Mouse (Mus musculus): ENCODE measurements around the gene 6430571L13Rik.
"Not testable (repeated sequence)": the region's sequence is repeated elsewhere in the genome, so short reads cannot be mapped to it uniquely, and the experiment has no call there.

The 6430571L13Rik gene

GRCm38 (mm10) chr9:107340267-107340859 lies at the start of gene 6430571L13Rik:
Gene 6430571L13Rik (plus strand): TSS chr9:107340602.
- peak; percentile 95 for DNase-seq (ENCODE audit: low read depth, low spot score)

DNA sequence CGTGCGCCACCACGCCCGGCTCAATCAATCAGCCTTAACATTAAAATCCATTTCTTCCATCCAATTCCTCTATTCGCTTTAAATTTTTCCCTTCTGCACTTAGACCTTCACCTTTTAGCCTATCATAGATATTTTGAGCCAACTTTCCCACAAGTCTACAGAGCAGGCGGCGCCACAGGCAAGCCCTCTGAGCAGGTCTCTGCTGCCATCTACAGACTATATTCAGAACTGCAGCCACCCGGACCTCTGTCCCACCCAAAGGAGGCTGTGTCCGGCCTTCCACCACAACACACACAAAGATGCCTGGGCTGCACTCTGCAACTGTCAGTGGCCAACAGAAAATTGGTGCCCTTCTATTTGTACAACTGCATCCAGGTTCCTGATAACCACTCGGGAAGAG lies 49.5 kb upstream of the 6430571L13Rik start:
- DNase-seq (ENCODE audit: low read depth, low spot score) = peak; percentile 61

DNA sequence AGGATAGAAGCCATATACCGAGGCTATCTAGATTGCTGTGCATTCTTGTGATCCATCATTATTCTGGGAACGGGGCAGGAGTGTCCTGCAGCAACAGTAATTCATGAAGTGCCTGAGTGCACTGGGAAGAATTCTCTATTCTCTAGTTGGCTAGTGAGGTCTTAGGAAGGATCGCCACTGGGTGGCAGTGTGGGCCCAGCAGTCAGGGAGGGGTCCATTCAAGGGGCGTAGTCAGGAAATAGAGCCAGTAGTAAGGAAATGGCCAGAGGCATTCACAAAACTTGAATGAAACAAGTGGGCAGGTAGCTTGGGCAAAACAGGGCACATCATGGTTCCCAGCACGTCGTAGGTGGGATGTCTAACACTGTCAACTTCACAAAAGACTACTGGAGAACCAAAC lies 46.2 kb upstream of the 6430571L13Rik start:
- DNase-seq (ENCODE audit: low read depth, low spot score) = peak; percentile 58

DNA sequence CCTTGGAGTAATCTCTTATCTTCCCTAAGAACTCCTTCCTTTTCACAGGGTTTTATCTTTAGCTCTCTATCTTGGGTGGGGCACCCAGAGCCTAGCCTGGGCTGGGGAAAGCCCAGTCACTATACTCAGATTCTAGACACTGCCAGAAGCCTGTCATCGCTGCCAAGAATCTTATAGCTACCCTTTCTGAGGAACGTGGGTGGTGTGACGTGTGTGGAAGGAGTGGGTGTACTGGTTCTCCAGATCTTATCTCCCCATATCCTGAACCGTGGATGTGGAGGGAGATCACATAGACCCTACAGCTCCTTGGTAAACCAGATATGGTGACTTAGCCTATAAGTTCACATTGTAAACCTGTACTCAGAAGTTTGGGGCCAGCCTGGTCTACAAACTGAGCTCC lies 44.8 kb upstream of the 6430571L13Rik start:
- no peak for DNase-seq (ENCODE audit: low read depth, low spot score)

GRCm38 (mm10) chr9:107296016-107296040 lies 44.6 kb upstream of the 6430571L13Rik start, which contains the start of gene Cish:
Gene Cish (plus strand): TSS chr9:107296026.
- no peak for DNase-seq (ENCODE audit: low read depth, low spot score)

GRCm38 (mm10) chr9:107296041-107296440 lies 44.4 kb upstream of the 6430571L13Rik start:
- DNase-seq (ENCODE audit: low read depth, low spot score) = no peak

GRCm38 (mm10) chr9:107296501-107296965 lies 43.9 kb upstream of the 6430571L13Rik start:
- DNase-seq (ENCODE audit: low read depth, low spot score) = peak; percentile 84

DNA sequence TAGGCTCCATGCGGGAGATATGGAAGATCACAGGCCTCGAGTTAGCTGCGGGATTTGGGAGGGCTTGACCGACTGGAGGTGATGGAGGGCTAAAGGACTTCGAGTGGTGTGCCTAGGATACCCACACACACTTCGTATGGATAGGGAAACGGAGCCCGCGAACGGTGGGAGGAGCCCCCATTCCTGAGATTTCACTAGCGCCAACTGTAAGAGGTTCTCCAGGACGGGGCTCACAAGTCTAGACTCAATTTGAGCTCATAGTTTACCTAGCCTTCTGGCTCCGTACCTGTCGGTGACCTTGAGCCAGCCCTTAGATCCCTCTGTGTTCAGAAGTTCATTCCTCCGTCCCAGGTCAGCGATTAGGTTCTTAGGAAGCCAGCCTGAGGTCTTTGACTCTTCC lies 43.3 kb upstream of the 6430571L13Rik start:
- no peak for DNase-seq (ENCODE audit: low read depth, low spot score)

DNA sequence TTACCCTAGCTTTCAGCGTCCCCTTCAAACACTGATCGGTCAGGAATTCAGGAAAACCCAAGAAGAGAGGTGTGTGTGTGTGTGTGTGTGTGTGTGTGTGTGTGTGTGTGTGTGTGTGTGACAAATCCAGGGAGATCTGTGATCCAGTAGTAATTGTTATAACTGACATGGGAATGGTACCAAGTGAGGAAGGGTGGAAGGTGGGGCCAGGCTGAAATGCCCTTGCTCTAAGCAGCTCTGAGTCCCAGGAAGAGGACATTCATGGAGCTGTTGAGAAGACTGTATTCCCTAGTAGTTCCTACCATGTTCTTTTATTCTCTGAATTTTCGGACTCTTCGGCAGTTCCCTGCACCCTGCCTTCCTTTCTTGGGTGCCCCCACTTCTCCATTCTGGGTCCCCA lies 42.7 kb upstream of the 6430571L13Rik start:
- no peak for DNase-seq (ENCODE audit: low read depth, low spot score)

- DNase-seq (ENCODE audit: low read depth, low spot score) = no peak
Measured at GRCm38 (mm10) chr9:107298059-107298780, 42.2 kb upstream of the 6430571L13Rik start.

DNA sequence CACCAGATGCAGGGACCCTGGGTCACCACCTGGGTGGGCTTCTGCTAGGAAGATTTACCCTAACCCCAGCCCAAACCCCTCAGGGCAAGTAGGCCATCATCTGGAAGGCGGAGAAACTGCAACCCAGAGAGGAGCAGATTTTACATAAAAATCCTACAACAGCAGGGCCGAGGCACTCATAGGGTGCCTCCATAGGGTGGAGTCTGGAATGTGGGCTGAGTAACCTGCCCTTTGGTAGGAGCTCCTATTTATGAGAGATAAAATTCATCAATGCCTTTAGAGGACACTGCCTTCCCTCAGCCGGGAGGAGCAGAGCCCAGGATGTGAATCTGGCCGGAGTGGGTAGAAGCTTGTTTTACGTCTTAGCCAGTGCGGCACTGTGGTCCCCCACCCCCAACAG lies 41.5 kb upstream of the 6430571L13Rik start:
- DNase-seq (ENCODE audit: low read depth, low spot score) = no peak

DNA sequence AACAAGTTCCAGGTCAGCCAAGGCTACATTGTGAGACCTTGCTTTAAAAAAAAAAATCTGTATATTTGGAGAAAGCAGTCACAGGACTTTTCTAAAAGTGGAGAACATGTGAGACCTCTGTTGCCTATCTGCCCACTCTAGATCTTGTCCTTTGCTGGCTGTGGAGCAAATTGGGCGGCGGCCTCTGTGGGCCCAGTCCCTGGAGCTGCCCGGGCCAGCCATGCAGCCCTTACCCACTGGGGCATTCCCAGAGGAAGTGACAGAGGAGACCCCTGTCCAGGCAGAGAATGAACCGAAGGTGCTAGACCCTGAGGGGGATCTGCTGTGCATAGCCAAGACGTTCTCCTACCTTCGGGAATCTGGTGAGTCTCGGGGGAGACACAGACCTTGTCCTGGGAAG lies 40.6 kb upstream of the 6430571L13Rik start:
- DNase-seq (ENCODE audit: low read depth, low spot score) = no peak

DNA sequence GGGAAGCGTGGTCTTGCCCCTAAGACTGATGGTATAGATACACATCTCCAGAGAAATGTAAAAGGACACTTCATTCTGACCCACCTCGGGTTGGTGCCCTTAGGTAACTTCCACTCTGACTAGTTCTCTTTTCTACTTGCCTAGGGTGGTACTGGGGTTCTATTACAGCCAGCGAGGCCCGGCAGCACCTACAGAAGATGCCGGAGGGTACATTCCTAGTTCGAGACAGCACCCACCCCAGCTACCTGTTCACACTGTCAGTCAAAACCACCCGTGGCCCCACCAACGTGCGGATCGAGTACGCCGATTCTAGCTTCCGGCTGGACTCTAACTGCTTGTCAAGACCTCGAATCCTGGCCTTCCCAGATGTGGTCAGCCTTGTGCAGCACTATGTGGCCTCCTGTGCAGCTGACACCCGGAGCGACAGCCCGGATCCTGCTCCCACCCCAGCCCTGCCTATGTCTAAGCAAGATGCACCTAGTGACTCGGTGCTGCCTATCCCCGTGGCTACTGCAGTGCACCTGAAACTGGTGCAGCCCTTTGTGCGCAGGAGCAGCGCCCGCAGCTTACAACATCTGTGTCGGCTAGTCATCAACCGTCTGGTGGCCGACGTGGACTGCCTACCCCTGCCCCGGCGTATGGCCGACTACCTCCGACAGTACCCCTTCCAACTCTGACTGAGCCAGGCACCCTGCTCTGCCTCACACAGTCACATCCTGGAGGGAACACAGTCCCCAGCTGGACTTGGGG lies 40.0 kb upstream of the 6430571L13Rik start:
- no peak for DNase-seq (ENCODE audit: low read depth, low spot score)

DNA sequence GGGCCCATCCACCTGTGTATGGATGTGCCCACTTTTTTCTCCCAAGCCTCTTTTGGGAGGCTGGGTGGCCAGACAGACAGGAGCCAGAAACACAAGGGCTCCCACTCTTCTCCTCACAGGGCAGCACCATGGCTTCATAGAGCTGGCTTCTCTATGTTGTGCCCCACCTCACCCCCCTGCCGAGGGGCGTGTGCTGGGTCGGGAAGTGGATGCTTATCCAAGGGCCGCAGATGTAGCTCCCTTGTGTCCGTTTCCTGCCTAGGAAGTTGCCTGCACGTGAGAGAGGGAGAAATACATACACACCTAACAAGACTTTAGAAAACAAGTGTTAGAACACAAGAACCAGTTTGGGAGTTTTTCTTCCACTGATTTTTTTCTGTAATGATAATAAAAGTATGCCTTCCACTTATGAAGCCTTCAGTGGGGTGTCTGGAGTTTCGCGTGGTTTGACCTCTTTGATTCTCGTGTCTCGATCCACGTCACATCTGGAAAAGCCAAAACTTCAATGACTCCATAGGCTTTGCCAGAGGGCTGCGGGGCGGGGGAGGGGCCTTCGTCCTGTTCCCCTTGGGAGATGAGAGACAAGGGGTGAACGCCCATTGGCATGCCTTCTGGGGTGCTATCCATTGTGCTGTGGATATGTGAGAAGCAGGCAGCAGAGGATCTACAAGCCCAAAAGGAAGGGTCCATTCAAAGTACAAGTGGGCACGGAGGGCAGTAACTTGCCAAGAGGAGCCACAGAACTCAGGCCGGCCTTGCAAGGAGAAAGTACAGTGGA lies 38.7 kb upstream of the 6430571L13Rik start:
- no peak for DNase-seq (ENCODE audit: low read depth, low spot score)

DNA sequence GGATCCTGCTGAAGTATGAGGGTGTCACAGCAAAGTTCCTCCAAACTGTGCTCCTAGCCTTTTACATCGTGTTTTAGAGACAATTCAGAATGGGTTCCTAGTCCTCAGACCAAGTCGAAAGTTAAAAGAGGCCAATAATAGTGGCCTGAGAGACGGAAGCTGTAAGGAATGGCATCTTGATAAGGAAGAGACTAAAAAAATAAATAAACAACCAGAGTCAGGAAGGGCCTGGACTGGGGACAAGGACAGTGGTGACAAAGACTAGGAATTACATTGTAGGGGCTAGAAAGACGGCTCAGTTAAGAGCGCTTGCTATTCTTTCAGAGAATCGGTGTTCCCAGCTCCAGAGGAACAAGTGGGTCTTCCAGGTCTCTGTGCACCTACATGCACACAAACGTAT lies 37.8 kb upstream of the 6430571L13Rik start:
- no peak for DNase-seq (ENCODE audit: low read depth, low spot score)

DNA sequence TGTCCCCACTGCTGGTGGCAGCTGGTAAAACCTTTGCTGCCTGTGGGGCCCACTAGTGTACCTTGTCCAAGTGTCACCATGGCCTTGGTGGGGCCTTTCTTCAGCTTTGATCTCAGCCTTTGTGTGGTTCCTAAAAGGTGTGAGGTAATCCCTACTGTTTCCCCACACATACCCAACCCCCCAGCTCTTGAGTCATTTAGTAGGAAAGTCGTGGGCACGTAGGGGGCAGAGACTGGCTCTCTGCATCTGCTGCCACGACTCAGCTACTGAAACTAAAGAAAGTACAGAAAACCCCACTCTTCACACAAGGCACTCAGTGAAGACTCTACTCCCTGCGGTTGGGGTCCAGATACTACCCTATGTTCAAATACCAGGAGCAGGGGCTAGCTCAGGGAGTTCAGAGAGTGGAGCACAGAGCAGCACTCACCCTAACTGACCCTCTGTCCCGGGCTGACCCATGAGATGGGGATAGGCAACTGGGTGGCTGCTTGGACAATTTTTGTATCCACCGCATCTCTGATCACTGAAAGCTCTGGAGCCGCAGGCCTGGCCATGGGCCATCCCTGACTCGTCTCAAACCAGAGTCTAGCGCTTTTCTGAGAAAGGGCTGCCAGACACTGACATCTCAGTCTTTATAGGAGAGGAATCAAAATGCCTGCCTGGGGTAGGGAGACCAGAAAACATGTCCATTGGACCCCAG lies 37.1 kb upstream of the 6430571L13Rik start:
- no peak for DNase-seq (ENCODE audit: low read depth, low spot score)

DNA sequence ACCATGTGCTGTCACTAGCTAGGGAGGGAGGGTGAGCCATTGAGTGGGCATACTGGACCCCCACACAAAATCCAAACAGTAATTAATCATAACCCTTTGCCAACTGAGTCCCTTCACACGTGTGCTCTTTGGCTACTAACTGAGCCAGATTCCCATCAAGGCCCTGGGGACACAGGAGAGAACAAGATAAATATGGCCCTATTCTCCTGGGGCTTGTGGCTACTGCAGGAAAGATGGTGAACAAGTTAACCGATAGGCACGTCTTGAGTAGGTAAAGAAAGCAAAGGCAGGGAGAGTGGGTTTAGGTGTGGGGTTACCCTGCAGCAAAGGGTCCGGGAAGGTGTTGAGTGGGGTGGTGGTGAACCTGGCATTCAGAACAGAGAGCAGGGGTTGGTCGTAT lies 36.5 kb upstream of the 6430571L13Rik start:
- DNase-seq (ENCODE audit: low read depth, low spot score) = no peak

DNA sequence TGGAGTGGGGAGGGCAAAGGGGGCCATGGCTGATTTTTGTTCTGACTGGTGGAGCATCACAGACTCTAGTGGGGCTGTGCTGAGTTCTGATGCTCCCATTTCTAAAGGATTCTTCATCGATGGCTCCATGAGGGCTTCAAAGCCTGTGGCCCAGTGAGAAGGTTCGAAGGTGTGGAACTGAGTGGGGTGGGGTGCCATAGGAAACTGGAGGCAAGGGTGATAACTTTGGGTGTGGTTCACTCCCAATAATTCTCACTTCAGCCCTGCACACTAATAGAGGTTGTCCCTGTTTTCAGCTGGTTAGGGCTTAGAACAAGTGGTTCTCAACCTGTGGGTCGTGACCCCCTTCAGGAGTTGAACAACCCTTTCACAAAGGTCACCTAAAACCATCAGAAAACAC lies 36.0 kb upstream of the 6430571L13Rik start:
- DNase-seq (ENCODE audit: low read depth, low spot score) = no peak

DNA sequence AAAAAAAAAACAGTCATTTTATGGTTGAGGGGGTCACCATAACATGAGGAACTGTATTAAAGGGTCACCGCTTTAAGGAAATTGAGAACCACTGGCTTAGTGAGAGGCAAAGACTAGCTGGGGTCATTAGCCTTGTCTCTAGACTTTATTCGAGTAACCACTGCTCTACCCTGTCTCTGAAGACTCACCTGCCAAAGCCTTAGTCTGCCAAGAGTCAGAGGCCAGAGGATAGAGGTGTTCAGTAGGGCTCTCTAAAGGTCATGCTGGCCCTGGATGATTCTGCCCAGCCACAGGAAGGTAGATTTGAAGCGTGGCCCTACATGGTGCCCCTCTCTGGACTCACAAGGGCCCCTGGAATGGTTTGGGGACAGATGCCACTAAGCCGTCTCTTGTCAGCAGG lies 35.4 kb upstream of the 6430571L13Rik start:
- no peak for DNase-seq (ENCODE audit: low read depth, low spot score)

GRCm38 (mm10) chr9:107305601-107306542 lies 34.5 kb upstream of the 6430571L13Rik start:
- DNase-seq (ENCODE audit: low read depth, low spot score) = no peak

DNA sequence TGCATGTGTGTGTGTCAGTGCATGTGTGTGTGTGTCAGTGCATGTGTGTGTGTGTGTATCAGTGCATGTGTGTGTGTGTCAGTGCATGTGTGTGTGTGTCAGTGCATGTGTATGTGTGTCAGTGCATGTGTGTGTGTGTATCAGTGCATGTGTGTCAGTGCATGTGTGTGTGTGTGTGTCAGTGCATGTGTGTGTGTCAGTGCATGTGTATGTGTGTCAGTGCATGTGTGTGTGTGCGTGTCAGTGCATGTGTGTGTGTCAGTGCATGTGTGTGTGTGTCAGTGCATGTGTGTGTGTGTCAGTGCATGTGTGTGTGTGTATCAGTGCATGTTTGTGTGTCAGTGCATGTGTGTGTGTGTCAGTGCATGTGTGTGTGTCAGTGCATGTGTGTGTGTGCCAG lies 33.7 kb upstream of the 6430571L13Rik start:
- not testable (repeated sequence) for DNase-seq (ENCODE audit: low read depth, low spot score)
